Mouse (Mus musculus): ENCODE measurements around the gene Sptbn2.

The Sptbn2 gene

DNA sequence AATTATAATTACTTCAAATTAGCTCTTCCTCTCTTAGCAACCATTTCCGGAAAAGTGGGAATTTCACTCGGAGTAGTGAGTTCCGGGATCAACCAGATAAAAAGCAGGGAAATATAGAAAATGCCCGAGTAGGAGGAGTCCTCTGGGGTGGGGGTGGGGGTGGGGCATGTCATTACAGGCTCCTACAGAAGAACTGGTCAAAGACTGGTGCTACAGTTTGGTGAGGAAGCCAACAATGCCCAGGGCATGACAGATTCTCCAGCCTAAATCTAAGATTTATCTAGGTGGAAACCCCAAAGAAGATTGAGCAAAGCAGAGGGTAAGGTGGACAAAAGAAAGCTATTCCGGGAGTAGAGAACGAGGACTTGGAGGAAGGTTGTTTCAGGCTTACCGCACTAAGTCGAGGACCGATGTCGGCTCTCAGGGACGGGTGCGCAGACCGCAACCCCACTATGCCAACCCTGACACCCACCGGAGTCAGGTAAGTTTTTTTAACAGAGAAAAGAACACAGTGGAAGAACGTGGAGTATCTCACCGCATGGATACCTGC is 82.4 kb downstream of the Sptbn2 start:
- DNase-seq: no peak

GRCm38 (mm10) chr19:4793831-4794422 is 83.0 kb downstream of the Sptbn2 start, which contains the start of gene Rbm4:
Gene Rbm4 (minus strand): TSS chr19:4793901.
- peak; percentile 98 for DNase-seq

- DNase-seq: no peak
These were observed 85.0 kb downstream of the Sptbn2 start for GRCm38 (mm10) chr19:4795929-4796328.

DNA sequence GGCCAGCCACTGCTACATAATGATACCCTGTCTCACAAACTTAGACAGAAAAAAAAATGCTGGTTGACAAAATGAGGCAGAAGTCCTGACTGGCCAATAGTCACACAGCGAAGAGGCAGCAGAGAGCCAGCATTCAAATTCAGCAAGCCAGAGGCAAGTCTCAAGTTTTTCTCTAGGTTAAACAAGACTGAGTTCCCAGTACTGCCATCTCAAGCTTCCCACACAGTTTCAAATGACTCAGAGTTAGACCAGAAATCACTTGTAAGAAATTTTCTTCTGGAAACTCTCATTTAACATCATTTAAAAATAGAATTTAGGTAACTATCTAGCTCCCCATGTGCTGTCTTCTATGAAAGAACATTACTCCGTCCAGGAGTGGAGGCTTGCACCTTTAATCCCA is 86.9 kb downstream of the Sptbn2 start:
- DNase-seq: no peak

- DNase-seq: no peak
These were observed 88.1 kb downstream of the Sptbn2 start for GRCm38 (mm10) chr19:4799083-4799482.

Data from right cerebral cortex, postnatal 25 days (tissue).